Mouse (Mus musculus): ENCODE measurements around the gene Gprin1.
"Not testable (repeated sequence)": the region's sequence is repeated elsewhere in the genome, so short reads cannot be mapped to it uniquely, and the experiment has no call there.

The Gprin1 gene

GRCm38 (mm10) chr13:54749864-54750411 is at the start of gene Gprin1:
Gprin1 (minus strand) TSS chr13:54749874.
- peak; percentile 65 for DNase-seq

GRCm38 (mm10) chr13:54798740-54799139 is 49.1 kb upstream of the Gprin1 start:
- DNase-seq, result no peak

GRCm38 (mm10) chr13:54797861-54798643 is 48.4 kb upstream of the Gprin1 start:
- DNase-seq, result no peak

- no peak for DNase-seq
These were observed 47.7 kb upstream of the Gprin1 start for GRCm38 (mm10) chr13:54797356-54797755.

- no peak for DNase-seq
These were observed 45.2 kb upstream of the Gprin1 start for GRCm38 (mm10) chr13:54794843-54795242.

GRCm38 (mm10) chr13:54794002-54794577 is 44.4 kb upstream of the Gprin1 start:
- no peak for DNase-seq

GRCm38 (mm10) chr13:54792259-54793230 is 42.9 kb upstream of the Gprin1 start:
- no peak for DNase-seq

GRCm38 (mm10) chr13:54789561-54790397 is 40.1 kb upstream of the Gprin1 start:
- DNase-seq, result peak; percentile 75

- DNase-seq, result peak; percentile 98
These were observed 39.3 kb upstream of the Gprin1 start, which contains the start of gene Tspan17 for GRCm38 (mm10) chr13:54788740-54789560. Tspan17 (plus strand) TSS chr13:54789377.

GRCm38 (mm10) chr13:54787591-54787990 is 37.9 kb upstream of the Gprin1 start:
- not testable (repeated sequence) for DNase-seq

GRCm38 (mm10) chr13:54783698-54784097 is 34.0 kb upstream of the Gprin1 start, which contains the start of gene Eif4e1b:
Eif4e1b (plus strand) TSS chr13:54783998.
- no peak for DNase-seq

GRCm38 (mm10) chr13:54783235-54783634 is 33.6 kb upstream of the Gprin1 start:
- no peak for DNase-seq

GRCm38 (mm10) chr13:54781086-54781485 is 31.4 kb upstream of the Gprin1 start:
- no peak for DNase-seq

- peak; percentile 65 for DNase-seq
These were observed 30.9 kb upstream of the Gprin1 start for GRCm38 (mm10) chr13:54780592-54780991.

GRCm38 (mm10) chr13:54767012-54767411 is 17.3 kb upstream of the Gprin1 start:
- no peak for DNase-seq

GRCm38 (mm10) chr13:54766192-54766768 is 16.6 kb upstream of the Gprin1 start, which contains the start of gene Sncb:
Sncb (minus strand) TSS chr13:54766595.
- peak; percentile 92 for DNase-seq

GRCm38 (mm10) chr13:54765281-54766191 is 15.9 kb upstream of the Gprin1 start:
- peak; percentile 60 for DNase-seq

GRCm38 (mm10) chr13:54760906-54761305 is 11.2 kb upstream of the Gprin1 start:
- no peak for DNase-seq

- peak; percentile 57 for DNase-seq
These were observed 10.6 kb upstream of the Gprin1 start for GRCm38 (mm10) chr13:54760164-54760795.

All from cerebellum, adult 11 months (tissue).